Mouse (Mus musculus): ENCODE measurements around the gene Olfr592.
"Not testable (repeated sequence)": the region's sequence is repeated elsewhere in the genome, so short reads cannot be mapped to it uniquely, and the experiment has no call there.

Gene Olfr592

DNA sequence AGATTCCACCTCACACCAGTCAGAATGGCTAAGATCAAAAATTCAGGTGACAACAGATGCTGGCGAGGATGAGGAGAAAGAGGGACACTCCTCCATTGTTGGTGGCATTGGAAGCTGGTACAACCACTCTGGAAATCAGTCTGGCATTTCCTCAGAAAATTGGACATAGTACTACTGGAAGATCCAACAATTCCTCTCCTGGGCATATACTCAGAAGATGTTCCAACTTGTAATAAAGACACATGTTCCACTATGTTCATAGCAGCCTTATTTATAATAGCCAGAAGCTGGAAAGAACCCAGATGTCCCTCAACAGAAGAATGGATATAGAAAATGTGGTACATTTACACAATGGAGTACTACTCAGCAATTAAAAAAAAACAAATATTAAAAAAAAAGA lies at the start of gene Olfr592:
Olfr592 (plus strand) TSS at position 301 of the 400 bp plus-strand sequence.
- DNase-seq (ENCODE audit: low read depth, low spot score) = not testable (repeated sequence)

DNA sequence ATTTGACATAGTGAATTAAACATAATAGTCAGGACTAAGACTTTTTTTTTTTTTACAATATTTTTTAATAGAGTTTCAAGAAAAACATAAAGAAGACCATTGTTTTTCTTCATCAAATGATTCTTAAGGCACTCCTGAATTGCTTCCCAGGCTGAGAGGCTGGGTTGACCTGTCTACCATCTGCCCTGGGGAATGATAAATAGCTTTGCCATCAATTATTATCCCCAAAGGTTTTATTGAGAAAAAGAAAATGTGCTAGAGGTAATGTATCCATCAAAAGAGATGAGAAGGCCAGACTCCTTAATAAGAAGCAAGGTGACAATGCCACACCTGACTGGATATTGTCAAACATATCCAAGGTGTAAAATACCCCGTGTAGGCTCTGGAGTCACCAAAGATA lies 44.0 kb upstream of the Olfr592 start, which contains the start of gene Olfr588-ps1:
Olfr588-ps1 (plus strand) TSS at position 301 of the 400 bp plus-strand sequence.
- no peak for DNase-seq (ENCODE audit: low read depth, low spot score)

DNA sequence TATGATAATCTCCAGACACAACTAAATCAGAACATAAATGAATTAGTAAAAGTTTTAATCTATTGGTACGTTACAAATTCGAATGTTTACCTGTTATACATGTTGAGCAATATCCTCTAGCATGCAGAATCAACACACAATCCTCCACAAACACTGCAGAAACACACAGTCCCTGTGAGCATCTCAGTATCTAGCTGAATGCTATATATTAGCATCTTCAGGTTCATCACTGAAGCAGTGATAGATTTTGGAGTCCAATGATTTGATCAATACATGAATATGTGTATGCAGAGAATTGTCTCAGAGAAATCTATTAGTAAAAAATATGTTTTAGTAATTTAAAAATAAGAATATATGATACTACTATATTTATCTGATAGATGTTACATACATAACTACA lies 28.3 kb upstream of the Olfr592 start, which contains the start of gene Olfr589:
Olfr589 (minus strand) TSS at position 101 of the 400 bp plus-strand sequence.
- no peak for DNase-seq (ENCODE audit: low read depth, low spot score)

DNA sequence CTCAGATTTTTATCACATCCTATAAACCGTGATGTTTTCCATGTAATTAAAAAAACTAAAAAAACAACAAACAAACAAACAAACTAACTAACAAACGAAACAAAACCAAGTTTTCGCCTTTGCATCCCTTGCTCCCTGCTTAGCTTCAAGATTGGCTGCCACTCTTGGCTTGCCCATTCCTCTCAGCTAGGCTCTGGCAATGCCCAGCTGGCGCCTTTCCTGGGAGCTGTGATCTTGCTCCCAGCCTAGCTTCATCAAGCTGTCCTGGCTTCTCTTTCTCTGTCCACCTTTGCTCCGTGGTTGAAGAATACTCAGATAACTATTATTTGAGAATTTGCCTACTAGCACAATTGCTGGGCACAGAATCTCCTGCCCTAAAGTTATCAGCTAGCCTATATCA lies 14.9 kb upstream of the Olfr592 start:
- no peak for DNase-seq (ENCODE audit: low read depth, low spot score)

DNA sequence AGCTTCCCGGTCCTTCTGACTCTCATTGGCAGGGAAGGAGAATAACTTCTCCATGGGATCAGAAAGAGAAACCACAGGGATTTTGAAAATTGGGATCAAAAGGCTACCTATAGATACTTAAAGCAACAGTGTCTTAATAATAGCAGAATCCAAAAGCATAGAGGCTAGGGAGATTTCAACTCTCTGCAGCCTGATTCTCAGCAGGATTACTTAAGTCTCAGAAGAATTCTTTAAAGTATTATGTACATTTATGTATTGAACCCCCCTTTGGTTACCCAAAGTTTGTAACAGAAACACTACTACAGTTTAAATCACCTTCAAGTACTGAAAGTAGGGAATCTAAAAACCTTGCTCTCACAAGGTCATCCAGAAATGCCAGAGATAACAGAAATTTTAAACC lies 6.4 kb upstream of the Olfr592 start, which contains the start of gene Olfr591:
Olfr591 (minus strand) TSS at position 101 of the 400 bp plus-strand sequence.
- no peak for DNase-seq (ENCODE audit: low read depth, low spot score)

DNA sequence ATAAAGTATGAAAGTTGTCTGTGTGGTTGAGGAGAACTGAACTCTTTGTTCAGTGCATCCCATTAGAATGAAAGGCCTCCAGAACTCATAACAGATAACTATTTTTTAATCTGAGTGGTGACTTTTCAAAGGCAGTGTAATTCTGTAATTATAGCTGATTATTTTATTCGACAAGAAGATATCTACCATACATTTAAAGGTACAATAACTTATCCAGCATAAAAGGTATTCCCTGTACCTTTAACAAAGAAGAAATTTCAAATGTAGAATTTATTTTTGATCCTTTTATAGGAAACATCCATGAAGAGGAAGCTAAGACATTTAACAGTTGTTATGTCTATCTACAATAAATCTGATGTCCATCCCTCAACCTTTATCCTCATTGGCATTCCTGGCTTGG lies 27.0 kb downstream of the Olfr592 start, which contains the start of gene Olfr593:
Olfr593 (plus strand) TSS at position 301 of the 400 bp plus-strand sequence.
- DNase-seq (ENCODE audit: low read depth, low spot score) = no peak

DNA sequence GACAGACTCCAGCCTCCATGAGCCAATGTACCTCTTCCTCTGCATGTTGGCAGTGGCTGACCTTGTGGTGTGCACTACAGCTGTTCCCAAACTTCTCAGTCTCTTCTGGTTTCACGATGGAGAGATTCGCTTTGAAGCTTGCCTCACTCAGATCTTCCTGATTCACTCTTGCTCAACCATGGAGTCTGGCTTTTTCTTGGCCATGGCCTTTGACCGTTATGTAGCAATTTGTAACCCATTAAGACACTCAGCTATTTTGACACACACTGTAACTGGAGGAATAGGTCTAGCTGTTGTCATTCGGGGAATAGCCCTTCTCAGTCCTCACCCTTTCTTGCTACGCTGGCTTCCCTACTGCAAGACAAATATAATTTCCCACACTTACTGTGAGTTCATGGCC lies 27.4 kb downstream of the Olfr592 start:
- DNase-seq (ENCODE audit: low read depth, low spot score) = not testable (repeated sequence)

DNA sequence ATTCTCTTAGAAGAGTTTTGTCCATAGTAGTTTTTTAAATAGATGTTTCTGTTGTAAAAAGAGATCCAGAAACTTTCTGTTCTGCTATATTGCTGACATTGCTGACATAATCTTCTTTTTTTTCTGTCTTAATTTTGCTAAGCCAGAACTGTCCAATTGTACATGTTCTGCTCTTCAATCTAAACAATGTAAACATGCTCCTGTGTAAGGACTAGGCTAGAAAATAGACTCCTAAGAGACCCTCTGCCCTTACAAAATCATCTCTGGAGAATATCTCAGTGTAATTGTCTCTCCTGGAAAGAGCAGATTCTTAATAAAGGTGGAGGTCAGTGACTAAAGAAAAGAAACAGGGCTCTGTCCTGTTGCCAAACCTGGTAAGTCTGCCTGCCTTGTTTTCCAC lies 32.1 kb downstream of the Olfr592 start, which contains the start of gene Olfr594:
Olfr594 (plus strand) TSS at position 301 of the 400 bp plus-strand sequence.
- no peak for DNase-seq (ENCODE audit: low read depth, low spot score)

Measured in 3T3-L1 (cell line).